Mouse (Mus musculus) lung, embryonic 16.5 days (tissue): ENCODE results near the gene Cfl1. TPM values are rescaled to one million over a fixed set of nuclear protein-coding genes. Genes with fewer than 3 reads are reported as not detected.

Source experiments
- ATAC-seq: fragments of 200-750 bp; cut with Nextera tagmentation; 2 replicates; pipeline ENCODE4 v1.8.0; 2017; ENCODE audit warnings: low read depth, mild to moderate bottlenecking, moderate library complexity
- H3K27ac ChIP-seq: fragments of 300-500 bp; sonication (generic); 2 replicates; pipeline ENCODE4 v1.5.1; 2014; ENCODE audit warnings: mild to moderate bottlenecking, control low read depth, low read length
- H3K27me3 ChIP-seq: fragments of 300-500 bp; sonication (generic); 2 replicates; pipeline ENCODE4 v1.6.1; 2014; ENCODE audit warnings: low read depth, low read length, mixed read lengths; ENCODE audit not compliant: control insufficient read depth, insufficient read depth
- H3K36me3 ChIP-seq: fragments of 300-500 bp; sonication (generic); 2 replicates; pipeline ENCODE4 v1.6.1; 2014; ENCODE audit warnings: low read length; ENCODE audit not compliant: control insufficient read depth, insufficient read depth
- H3K4me1 ChIP-seq: fragments of 300-500 bp; sonication (generic); replicated peaks from 2 replicates; pipeline ENCODE4 v1.6.1; 2014; ENCODE audit warnings: low read length, mixed read lengths; ENCODE audit not compliant: control insufficient read depth, insufficient read depth
- H3K4me2 ChIP-seq: fragments of 300-500 bp; sonication (generic); 2 replicates; pipeline ENCODE4 v1.6.1; 2014; ENCODE audit warnings: low read depth, low read length, control low read depth
- H3K4me3 ChIP-seq: fragments of 300-500 bp; sonication (generic); 2 replicates; pipeline ENCODE4 v1.5.1; 2014; ENCODE audit warnings: mild to moderate bottlenecking, low read length, control low read depth
- H3K9ac ChIP-seq: fragments of 300-500 bp; sonication (generic); 2 replicates; pipeline ENCODE4 v1.6.1; 2014; ENCODE audit warnings: low read length, control low read depth
- H3K9me3 ChIP-seq: fragments of 300-500 bp; sonication (generic); 2 replicates; pipeline ENCODE4 v1.6.1; 2016; ENCODE audit warnings: low read length; ENCODE audit not compliant: control insufficient read depth
- WGBS: fragments of 180-500 bp; shearing (Covaris S2); extraction: QIAGEN DNeasy Blood & Tissue Kit; methylation state at CpG from one replicate; pipeline ENCODE4 v1.1.7; 2014; 5-methylcytosine and 5-hydroxymethylcytosine counted together
- polyA plus RNA-seq: library from polyadenylated mRNA; unstranded; fragments of >200 nt; fragmentation: Nextera tagmentation; extraction: Ambion mirVana; gene quantifications from 2 replicates; pipeline ENCODE4 v1.2.1, GENCODE M21; 2015

Gene Cfl1
- polyA plus RNA-seq = 2,553 and 2,793 TPM in 2 replicates

GRCm38 (mm10) chr19:5490313-5490897 is at the start of gene Cfl1:
TSS of gene Cfl1 (plus strand) at chr19:5490455.
- H3K36me3 ChIP-seq = peaks cover 25% of the 10 kb centered on the region
- peaks cover 35% of the 10 kb centered on the region for H3K4me1 ChIP-seq
- no peaks in the 10 kb centered on the region for H3K9me3 ChIP-seq
- H3K4me2 ChIP-seq = peak within 1 kb of the TSS; percentile 94
- WGBS = under 1% methylated on average over 50 of the region's 62 CpGs
- H3K4me3 ChIP-seq = peak within 1 kb of the TSS; percentile 85
- peak within 1 kb of the TSS; percentile 92 for H3K9ac ChIP-seq
- H3K27me3 ChIP-seq = no peaks in the 10 kb centered on the region
- H3K27ac ChIP-seq = peak within 1 kb of the TSS; percentile 98
- ATAC-seq = peak; percentile 66

GRCm38 (mm10) chr19:5444371-5444908 is 45.8 kb upstream of the Cfl1 start:
- no peaks in the 10 kb centered on the region for H3K36me3 ChIP-seq
- H3K9me3 ChIP-seq = peaks cover 5% of the 10 kb centered on the region; the same call in 1 of the 2 replicates
- no peak overlapping the region for H3K9ac ChIP-seq
- H3K4me2 ChIP-seq = no peak overlapping the region
- 51% methylated on average over 9 of the region's 9 CpGs for WGBS
- H3K27ac ChIP-seq = no peak overlapping the region
- H3K27me3 ChIP-seq = peaks cover 29% of the 10 kb centered on the region
- ATAC-seq = no peak
- peaks cover 19% of the 10 kb centered on the region for H3K4me1 ChIP-seq
- H3K4me3 ChIP-seq = no peak overlapping the region

- H3K27me3 ChIP-seq = peaks cover 31% of the 10 kb centered on the region
- H3K9ac ChIP-seq = 0 out of 2 replicates have a peak overlapping the region, but pooled peaks have one; percentile 31
- no peak overlapping the region for H3K4me3 ChIP-seq
- H3K4me1 ChIP-seq = peaks cover 19% of the 10 kb centered on the region
- peaks cover 5% of the 10 kb centered on the region; the same call in 1 of the 2 replicates for H3K9me3 ChIP-seq
- H3K27ac ChIP-seq = no peak overlapping the region
- no peaks in the 10 kb centered on the region for H3K36me3 ChIP-seq
- WGBS = 30% methylated on average over 7 of the region's 7 CpGs
- no peak overlapping the region for H3K4me2 ChIP-seq
- 0 out of 2 replicates have a peak, but pooled peaks have one; percentile 34 for ATAC-seq
Measured at GRCm38 (mm10) chr19:5444954-5445353, 45.3 kb upstream of the Cfl1 start.

GRCm38 (mm10) chr19:5445747-5446146 is 44.5 kb upstream of the Cfl1 start:
- no peak for ATAC-seq
- Histone ChIP-seq H3K4me1 (peaks cover 19% of the 10 kb centered on the region), H3K4me3 (no peak overlapping the region), H3K9ac (no peak overlapping the region), H3K27ac (no peak overlapping the region), H3K36me3 (no peaks in the 10 kb centered on the region), H3K27me3 (peaks cover 36% of the 10 kb centered on the region), H3K9me3 (no peaks in the 10 kb centered on the region), H3K4me2 (no peak overlapping the region)
- WGBS = 85% methylated on average over 5 of the region's 5 CpGs

GRCm38 (mm10) chr19:5447515-5448353 is 42.5 kb upstream of the Cfl1 start, which contains the start of gene Fosl1:
TSS of gene Fosl1 (plus strand) at chr19:5447547.
- Histone ChIP-seq H3K27me3 (peaks cover 36% of the 10 kb centered on the region), H3K9me3 (no peaks in the 10 kb centered on the region), H3K4me1 (peaks cover 19% of the 10 kb centered on the region), H3K4me3 (peak within 1 kb of the TSS; percentile 64), H3K27ac (no peak within 1 kb of the TSS), H3K4me2 (peak within 1 kb of the TSS; percentile 97), H3K36me3 (no peaks in the 10 kb centered on the region), H3K9ac (peak within 1 kb of the TSS; percentile 55)
- WGBS = under 1% methylated on average over 70 of the region's 70 CpGs
- ATAC-seq = peak; percentile 39

- 3% methylated on average over 36 of the region's 36 CpGs for WGBS
- H3K27me3 ChIP-seq = peaks cover 36% of the 10 kb centered on the region
Measured at GRCm38 (mm10) chr19:5448354-5449150, 41.7 kb upstream of the Cfl1 start.

GRCm38 (mm10) chr19:5449673-5450072 is 40.6 kb upstream of the Cfl1 start:
- Histone ChIP-seq H3K27ac (no peak overlapping the region), H3K27me3 (peaks cover 36% of the 10 kb centered on the region), H3K9ac (no peak overlapping the region), H3K36me3 (peaks cover 4% of the 10 kb centered on the region; the same call in 1 of the 2 replicates), H3K4me1 (peaks cover 19% of the 10 kb centered on the region), H3K4me2 (no peak overlapping the region), H3K9me3 (no peaks in the 10 kb centered on the region), H3K4me3 (no peak overlapping the region)
- 78% methylated on average over 3 of the region's 3 CpGs for WGBS
- ATAC-seq = no peak

More at GRCm38 (mm10) chr19:5448354-5449150, 41.7 kb upstream of the Cfl1 start:
- Histone ChIP-seq H3K36me3 (no peaks in the 10 kb centered on the region), H3K4me2 (peak overlapping the region; percentile 97), H3K9me3 (no peaks in the 10 kb centered on the region), H3K4me1 (peaks cover 19% of the 10 kb centered on the region), H3K4me3 (peak overlapping the region; percentile 64), H3K9ac (peak overlapping the region; percentile 55; the same call in 1 of the 2 replicates), H3K27ac (no peak overlapping the region)
- 0 out of 2 replicates have a peak, but pooled peaks have one; percentile 8 for ATAC-seq

GRCm38 (mm10) chr19:5451766-5452165 is 38.5 kb upstream of the Cfl1 start:
- no peak for ATAC-seq
- WGBS = 68% methylated on average over 6 of the region's 6 CpGs
- H3K4me2 ChIP-seq = no peak overlapping the region

More at GRCm38 (mm10) chr19:5451766-5452165, 38.5 kb upstream of the Cfl1 start:
- H3K27me3 ChIP-seq = peaks cover 33% of the 10 kb centered on the region
- H3K36me3 ChIP-seq = peaks cover 4% of the 10 kb centered on the region; the same call in 1 of the 2 replicates
- no peak overlapping the region for H3K27ac ChIP-seq
- no peaks in the 10 kb centered on the region for H3K9me3 ChIP-seq
- H3K4me1 ChIP-seq = peaks cover 31% of the 10 kb centered on the region
- H3K4me3 ChIP-seq = no peak overlapping the region
- H3K9ac ChIP-seq = no peak overlapping the region
